Mouse (Mus musculus) heart, adult 11 months (tissue): Measurements from ENCODE around the gene Rassf4.

Source experiments
- DNase-seq: peaks from one replicate; pipeline ENCODE4 v3.0.0; 2022

Gene Rassf4

GRCm38 (mm10) chr6:116673471-116674282 lies at the start of gene Rassf4:
TSS of gene Rassf4 (minus strand) at chr6:116673952.
- peak; percentile 99 for DNase-seq

DNA sequence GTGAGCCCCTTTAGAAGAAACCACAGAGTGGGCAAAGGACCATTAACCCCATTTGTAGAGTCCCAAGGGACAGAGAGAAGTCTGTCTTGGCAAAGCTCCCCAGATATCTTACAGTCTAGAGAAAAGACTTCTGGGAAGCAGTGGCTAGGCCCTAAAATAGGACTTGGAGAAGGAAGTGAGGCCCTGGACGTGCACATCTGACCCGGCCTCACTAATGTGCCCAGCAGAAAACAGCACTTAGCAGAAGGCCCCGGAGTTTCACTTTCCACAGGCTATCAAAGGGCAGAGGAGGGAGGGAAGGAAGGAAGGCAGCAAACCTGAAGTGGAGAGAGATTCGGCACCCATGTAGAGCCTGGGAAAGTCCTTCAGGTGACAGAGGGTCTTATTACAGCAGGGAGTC lies 45.2 kb upstream of the Rassf4 start:
- DNase-seq = peak; percentile 97

GRCm38 (mm10) chr6:116718361-116718760 lies 44.6 kb upstream of the Rassf4 start:
- DNase-seq = peak; percentile 82

- DNase-seq = peak; percentile 58
Observed at GRCm38 (mm10) chr6:116717851-116718250, 44.1 kb upstream of the Rassf4 start.

GRCm38 (mm10) chr6:116716666-116717065 lies 42.9 kb upstream of the Rassf4 start, which contains the start of gene Tmem72:
TSS of gene Tmem72 (minus strand) at chr6:116716913.
- peak; percentile 88 for DNase-seq

- DNase-seq = peak; percentile 59
Observed at GRCm38 (mm10) chr6:116715166-116715565, 41.4 kb upstream of the Rassf4 start.

DNA sequence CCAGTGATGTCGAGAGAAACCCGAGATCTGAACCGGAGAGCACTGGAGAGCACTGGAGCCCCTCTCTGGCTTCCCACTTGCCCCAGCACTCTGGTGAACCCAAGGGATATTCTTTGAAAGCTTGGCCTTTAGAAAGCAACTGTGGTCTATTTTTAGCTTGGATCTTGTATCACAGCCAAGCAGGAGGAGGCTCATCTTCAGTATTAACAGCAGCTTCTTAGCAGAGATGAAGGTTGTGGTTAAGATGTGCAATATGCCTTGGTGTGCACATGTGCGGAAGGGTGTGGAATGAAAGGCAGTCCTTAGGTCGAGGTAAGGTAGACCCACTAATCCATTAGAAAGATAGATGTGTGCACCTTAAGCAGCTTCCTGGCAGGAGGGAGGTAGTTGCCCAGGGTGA lies 40.8 kb upstream of the Rassf4 start:
- DNase-seq = peak; percentile 66

DNA sequence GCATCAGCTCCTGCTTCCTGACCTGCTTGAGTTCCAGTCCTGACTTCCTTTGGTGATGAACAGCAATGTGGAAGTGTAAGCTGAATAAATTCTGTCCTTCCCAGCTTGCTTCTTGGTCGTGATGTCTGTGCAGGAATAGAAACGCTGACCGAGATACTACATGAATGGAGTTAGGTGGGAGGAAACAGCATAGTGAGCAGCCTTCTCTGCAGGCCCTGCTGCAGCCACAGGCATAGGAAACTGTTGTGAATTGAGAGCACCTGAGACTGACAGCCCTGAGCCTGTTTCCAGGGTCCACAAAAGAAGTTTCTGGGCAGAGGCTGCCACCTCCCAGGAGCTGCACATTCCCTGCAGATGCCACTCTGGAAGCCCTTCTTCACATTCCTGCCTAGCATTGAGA lies 40.2 kb upstream of the Rassf4 start:
- DNase-seq = peak; percentile 87

- DNase-seq = peak; percentile 4
Observed at GRCm38 (mm10) chr6:116712503-116712902, 38.8 kb upstream of the Rassf4 start.

- peak; percentile 85 for DNase-seq
Observed at GRCm38 (mm10) chr6:116712062-116712461, 38.3 kb upstream of the Rassf4 start.

DNA sequence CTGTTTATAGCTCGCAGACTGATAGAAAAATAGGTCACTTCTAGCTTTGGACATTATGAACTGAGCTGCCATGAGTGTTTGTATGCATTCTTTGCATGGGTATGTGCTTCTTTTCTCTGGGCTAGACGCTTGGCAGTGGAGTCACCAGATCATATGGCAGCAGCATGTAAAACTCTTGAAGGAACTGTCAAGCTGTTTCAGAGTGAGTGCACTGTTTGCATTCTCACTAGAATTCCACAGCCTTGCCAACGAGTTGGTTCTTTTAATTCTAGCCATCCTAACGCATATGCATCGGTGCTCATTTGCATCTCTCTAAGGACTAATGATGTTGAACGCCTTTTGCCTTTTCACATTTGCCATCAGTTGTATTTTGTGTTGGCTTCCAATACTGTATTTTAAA lies 30.6 kb upstream of the Rassf4 start:
- peak; percentile 56 for DNase-seq

DNA sequence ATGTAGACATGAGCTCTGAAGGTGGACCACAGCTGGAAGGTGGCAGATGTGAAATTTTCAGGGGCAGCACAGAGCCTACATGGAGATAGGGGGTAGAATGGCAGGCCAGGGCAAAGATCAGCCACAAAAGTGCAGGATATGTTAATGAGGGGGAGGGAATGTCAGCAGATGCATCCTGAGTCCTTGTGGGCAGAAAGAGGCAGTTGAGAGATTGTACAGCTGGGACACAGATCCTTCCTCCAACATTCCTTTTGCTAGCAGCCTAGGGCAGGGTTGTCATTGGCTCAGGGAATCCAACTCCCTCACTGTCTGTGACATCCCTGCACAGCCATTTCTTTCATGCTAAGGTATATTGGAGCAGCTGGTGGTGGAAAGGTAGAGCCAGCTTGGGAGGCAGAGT lies 27.1 kb upstream of the Rassf4 start:
- DNase-seq = peak; percentile 68

DNA sequence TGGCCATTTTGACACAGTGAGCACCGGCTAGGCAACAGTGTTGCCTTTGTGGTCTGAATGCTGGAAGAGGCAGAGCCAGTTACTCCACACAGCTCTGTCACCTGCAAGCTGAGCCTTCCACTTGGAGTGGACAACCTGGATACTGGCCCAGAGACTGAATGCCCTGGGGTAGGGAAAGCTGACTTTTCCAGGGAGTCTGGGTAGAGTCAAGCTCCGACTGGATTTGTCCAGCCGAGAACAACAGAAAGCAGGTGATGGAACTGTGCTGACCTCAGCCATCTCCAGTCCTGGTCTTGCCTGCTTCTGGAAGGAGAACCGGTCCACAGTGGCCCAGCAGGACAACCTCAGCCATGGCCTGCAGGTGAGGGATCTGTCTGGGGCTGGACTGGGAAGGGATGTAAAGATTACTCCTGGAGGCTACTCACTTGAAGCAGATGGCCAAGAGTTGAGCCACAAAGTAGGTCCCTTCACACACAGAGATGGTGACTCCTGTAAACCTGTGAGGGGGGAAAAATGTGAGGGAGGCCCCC lies 24.2 kb upstream of the Rassf4 start:
- DNase-seq = peak; percentile 83

- DNase-seq = peak; percentile 70
Observed at GRCm38 (mm10) chr6:116697413-116697812, 23.7 kb upstream of the Rassf4 start.

GRCm38 (mm10) chr6:116694346-116694745 lies 20.6 kb upstream of the Rassf4 start:
- no peak for DNase-seq

DNA sequence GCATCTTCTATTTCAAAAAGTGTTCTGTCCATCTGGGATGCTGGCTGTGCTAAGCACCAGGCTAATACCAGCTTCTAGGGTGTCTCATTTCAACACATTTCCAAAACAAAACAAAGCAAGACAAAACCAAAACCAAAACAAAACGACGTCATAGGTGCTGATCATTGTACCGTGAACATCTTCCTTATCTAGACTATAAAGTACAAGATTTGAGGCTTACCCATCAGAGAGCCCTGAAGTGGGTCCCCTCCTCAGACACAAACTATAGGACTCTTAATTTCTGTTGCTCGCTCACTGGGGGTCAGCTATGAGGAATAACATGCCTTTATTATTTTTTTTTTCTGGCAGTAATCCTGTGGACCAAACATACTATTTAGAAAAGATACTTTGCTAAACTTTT lies 19.9 kb upstream of the Rassf4 start:
- peak; percentile 50 for DNase-seq

GRCm38 (mm10) chr6:116682317-116682716 lies 8.6 kb upstream of the Rassf4 start:
- DNase-seq = peak; percentile 98

DNA sequence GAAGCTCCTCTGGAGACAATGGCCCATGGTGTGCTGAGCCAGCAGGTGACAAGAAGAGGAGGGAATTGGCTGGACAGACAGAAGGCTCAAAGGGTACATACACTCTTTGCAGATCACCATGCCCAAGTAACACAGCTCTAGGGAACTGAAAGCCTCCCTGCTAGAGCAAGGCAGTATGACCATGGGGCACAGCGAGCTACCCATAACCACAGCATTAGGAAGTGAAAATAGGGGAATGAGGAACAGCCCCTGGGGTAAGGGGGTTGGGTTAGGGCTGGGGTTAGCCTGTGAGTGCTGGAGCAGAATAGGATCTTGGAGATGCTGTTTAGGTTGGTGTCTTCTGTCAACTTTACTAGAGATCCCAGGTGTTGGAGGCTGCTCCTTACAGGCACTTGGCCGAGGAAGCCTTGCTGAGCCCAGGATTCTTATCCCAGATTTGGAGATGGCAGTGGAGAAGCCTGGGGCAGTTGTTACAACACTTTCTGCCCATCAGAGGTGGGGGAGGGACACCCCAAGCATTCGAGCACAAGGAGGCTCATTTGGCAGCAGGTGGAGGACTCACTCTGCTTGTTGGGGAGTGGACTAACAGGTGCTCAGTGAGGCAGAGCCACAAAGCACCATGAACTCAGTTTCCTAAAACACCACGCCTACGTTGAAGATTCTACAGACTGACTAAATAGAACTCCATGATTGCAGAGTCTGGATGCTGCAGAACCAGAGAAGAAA lies 6.0 kb upstream of the Rassf4 start:
- peak; percentile 98 for DNase-seq

GRCm38 (mm10) chr6:116677321-116677720 lies 3.6 kb upstream of the Rassf4 start:
- DNase-seq = peak; percentile 92

- DNase-seq = peak; percentile 94
Observed at GRCm38 (mm10) chr6:116676355-116676913, 2.7 kb upstream of the Rassf4 start.

DNA sequence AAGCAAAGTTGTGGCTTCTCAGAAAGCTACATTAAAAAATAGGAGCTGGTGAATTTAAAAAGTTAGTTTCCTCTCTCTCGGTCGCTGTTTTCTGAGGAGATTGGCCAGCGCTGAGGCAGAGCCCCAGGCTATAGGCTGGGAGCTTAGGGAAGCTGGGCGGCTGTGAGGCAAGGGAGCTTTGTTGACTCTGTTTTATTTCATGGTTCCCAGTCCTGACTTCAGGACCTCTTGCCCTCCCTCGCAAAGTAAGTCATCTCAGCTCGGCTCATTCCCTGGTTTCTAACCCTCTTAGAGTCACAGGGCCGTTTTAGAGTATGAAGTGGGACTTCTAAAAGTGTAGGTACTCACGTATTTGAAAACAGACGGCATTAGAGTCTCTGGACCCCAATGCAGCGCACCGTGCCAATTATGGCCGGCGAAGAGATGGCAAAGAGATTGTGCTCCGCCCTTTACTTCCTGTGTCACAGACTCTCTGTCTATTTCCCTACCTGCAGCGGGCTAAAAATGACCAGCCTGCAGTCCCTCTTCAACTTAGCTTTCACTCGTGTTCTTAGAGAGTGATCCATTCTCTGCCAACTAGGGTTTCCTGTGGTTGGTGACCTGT lies 633 bp upstream of the Rassf4 start:
- peak; percentile 88 for DNase-seq

DNA sequence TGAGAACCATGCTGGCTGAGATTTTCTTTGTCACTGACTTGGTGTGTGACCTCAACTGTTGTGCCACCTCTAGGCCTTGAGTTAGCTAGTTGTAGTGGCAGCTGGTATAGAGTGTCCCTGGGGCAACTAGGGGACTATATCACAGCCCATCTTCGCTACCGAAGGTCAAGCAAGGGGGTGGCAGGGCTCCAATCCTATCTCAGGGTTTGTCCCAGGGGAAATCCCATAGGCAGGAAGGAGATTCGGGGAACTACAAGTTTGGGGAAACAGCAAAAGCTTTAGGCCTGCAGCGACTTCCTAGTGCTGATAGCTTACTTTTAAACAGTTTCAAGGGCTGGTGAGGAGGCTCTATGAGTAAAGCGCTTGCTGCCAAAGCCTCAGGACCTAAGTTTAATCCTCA lies 1.4 kb downstream of the Rassf4 start:
- DNase-seq = peak; percentile 94

- DNase-seq = peak; percentile 90
Observed at GRCm38 (mm10) chr6:116671768-116672167, 2.0 kb downstream of the Rassf4 start.
